Mouse (Mus musculus) cerebellum, postnatal 36 days (tissue): ENCODE measurements around the gene Gper1.
A peak's percentile ranks its signal among the peaks of the same experiment; 100 is the strongest.

Source experiments
- DNase-seq, 2 experiments: peaks; one replicate each; pipeline ENCODE4 v3.0.0; 2021 to 2022; ENCODE audit warnings: mixed read lengths in 2 of 2

Gper1 gene

GRCm38 (mm10) chr5:139391309-139391990 is 31.5 kb upstream of the Gper1 start:
- DNase-seq: peak in 1 of 2 experiments; percentile 57

- DNase-seq: no peak
Observed at GRCm38 (mm10) chr5:139392219-139393196, 30.4 kb upstream of the Gper1 start.

GRCm38 (mm10) chr5:139393197-139393588 is 29.8 kb upstream of the Gper1 start:
- no peak for DNase-seq

- DNase-seq: no peak
Observed at GRCm38 (mm10) chr5:139394399-139394798, 28.6 kb upstream of the Gper1 start.

- DNase-seq: no peak
Observed at GRCm38 (mm10) chr5:139395528-139395927, 27.4 kb upstream of the Gper1 start.

- DNase-seq: no peak
Observed at GRCm38 (mm10) chr5:139397359-139397916, 25.5 kb upstream of the Gper1 start.

GRCm38 (mm10) chr5:139397959-139398753 is 24.8 kb upstream of the Gper1 start:
- peak; percentile 96 to 98 for DNase-seq

GRCm38 (mm10) chr5:139398786-139399185 is 24.2 kb upstream of the Gper1 start:
- no peak for DNase-seq

- peak; percentile 48 for DNase-seq
Observed at GRCm38 (mm10) chr5:139399991-139400390, 23.0 kb upstream of the Gper1 start.

- no peak for DNase-seq
Observed at GRCm38 (mm10) chr5:139402106-139402505, 20.8 kb upstream of the Gper1 start.

GRCm38 (mm10) chr5:139403692-139404260 is 19.2 kb upstream of the Gper1 start:
- DNase-seq: no peak

- DNase-seq: no peak
Observed at GRCm38 (mm10) chr5:139404801-139405401, 18.1 kb upstream of the Gper1 start, which contains the start of gene C130050O18Rik. C130050O18Rik (plus strand) TSS chr5:139405280.

- no peak for DNase-seq
Observed at GRCm38 (mm10) chr5:139405478-139405877, 17.5 kb upstream of the Gper1 start.

- no peak for DNase-seq
Observed at GRCm38 (mm10) chr5:139405953-139406352, 17.0 kb upstream of the Gper1 start.

GRCm38 (mm10) chr5:139407121-139407885 is 15.6 kb upstream of the Gper1 start:
- no peak for DNase-seq

GRCm38 (mm10) chr5:139408511-139408910 is 14.4 kb upstream of the Gper1 start:
- DNase-seq: no peak

GRCm38 (mm10) chr5:139409412-139409811 is 13.5 kb upstream of the Gper1 start:
- DNase-seq: no peak

GRCm38 (mm10) chr5:139410056-139410455 is 12.9 kb upstream of the Gper1 start:
- no peak for DNase-seq

- DNase-seq: peak; percentile 34 to 46
Observed at GRCm38 (mm10) chr5:139411117-139411516, 11.8 kb upstream of the Gper1 start.

- no peak for DNase-seq
Observed at GRCm38 (mm10) chr5:139411665-139412314, 11.2 kb upstream of the Gper1 start.
